Mouse (Mus musculus) G1E (cell line): Measurements from ENCODE around the gene Kank2. TPM values are rescaled to one million over a fixed set of nuclear protein-coding genes. Genes with fewer than 3 reads are reported as not detected.
"Not testable (repeated sequence)": the region's sequence is repeated elsewhere in the genome, so short reads cannot be mapped to it uniquely, and the experiment has no call there.

Experiments used
- ATAC-seq: 2 replicates; pipeline ENCODE4 v1.8.0; 2016; ENCODE audit warnings: mild to moderate bottlenecking; ENCODE audit not compliant: insufficient number of reproducible peaks, poor library complexity, low FRiP score, severe bottlenecking; ENCODE audit errors: extremely low read depth
- DNase-seq: peaks from one replicate; pipeline ENCODE4 v3.0.0; 2012; ENCODE audit warnings: low spot score
- H3K27me3 ChIP-seq: 2 replicates; pipeline ENCODE4 v1.6.1; 2012; ENCODE audit warnings: mild to moderate bottlenecking, low read length, inconsistent platforms; ENCODE audit not compliant: insufficient read depth
- H3K36me3 ChIP-seq: replicated peaks from 2 replicates; pipeline ENCODE3; 2012; ENCODE audit warnings: mild to moderate bottlenecking, inconsistent platforms
- H3K4me1 ChIP-seq: 2 replicates; pipeline ENCODE4 v1.6.1; 2012; ENCODE audit warnings: low read depth, low read length, inconsistent platforms, mixed read lengths; ENCODE audit not compliant: insufficient read depth
- H3K4me3 ChIP-seq: 2 replicates; pipeline ENCODE4 v1.5.1; 2012; ENCODE audit warnings: low read depth, mild to moderate bottlenecking, inconsistent platforms, low read length, moderate library complexity, mixed read lengths
- H3K9me3 ChIP-seq: replicated peaks from 2 replicates; pipeline ENCODE4 v1.6.1; 2012; ENCODE audit warnings: inconsistent platforms
- CTCF ChIP-seq: IDR thresholded peaks from 2 replicates; pipeline ENCODE4 v1.5.1; 2012; ENCODE audit warnings: low read depth, low read length, inconsistent platforms, mixed read lengths
- GATA1 ChIP-seq: IDR thresholded peaks from 2 replicates; pipeline ENCODE4 v1.6.1; 2012; ENCODE audit warnings: borderline replicate concordance, low read length, inconsistent platforms, mixed read lengths
- GATA2 ChIP-seq: IDR thresholded peaks from 2 replicates; pipeline ENCODE4 v1.6.1; 2012; ENCODE audit warnings: low read depth, low read length, inconsistent platforms, borderline replicate concordance
- POLR2AphosphoS5 ChIP-seq: IDR thresholded peaks from 2 replicates; pipeline ENCODE4 v1.6.1; 2012; ENCODE audit warnings: low read depth, low read length, inconsistent platforms; ENCODE audit not compliant: insufficient replicate concordance
- TAL1 ChIP-seq: conservative IDR thresholded peaks from 2 replicates; pipeline ENCODE4 v1.6.1; 2012; ENCODE audit warnings: low read depth, low read length, inconsistent platforms, mixed read lengths
- polyA plus RNA-seq: library from polyadenylated mRNA; stranded (reverse); fragments of >175 nt; gene quantifications from 2 replicates; pipeline ENCODE4 v1.2.3, GENCODE M21; 2012
- total RNA-seq, 2 experiments: library from RNA; stranded (forward) in 1 of 2; stranded (reverse) in 1 of 2; fragments of 200-1000 nt in 1 of 2; fragments of >200 nt in 1 of 2; fragmentation: Nextera tagmentation in 1 of 2; gene quantifications; 2 replicates each; pipeline ENCODE4 v1.2.3; 2014 to 2017

Kank2 gene
- total and polyA plus RNA-seq, 3 experiments: under 0.01 TPM; not detected in 2

GRCm38 (mm10) chr9:21781657-21782468 is 16.7 kb downstream of the Kank2 start:
- Histone ChIP-seq H3K27me3 (peaks cover 27% of the 10 kb centered on the region), H3K36me3 (no peaks in the 10 kb centered on the region), H3K4me1 (peaks cover 3% of the 10 kb centered on the region), H3K4me3 (no peak overlapping the region), H3K9me3 (no peaks in the 10 kb centered on the region)
- no peak for DNase-seq
- TF ChIP-seq CTCF (no peak), TAL1 (no peak)
- ATAC-seq: no peak

DNA sequence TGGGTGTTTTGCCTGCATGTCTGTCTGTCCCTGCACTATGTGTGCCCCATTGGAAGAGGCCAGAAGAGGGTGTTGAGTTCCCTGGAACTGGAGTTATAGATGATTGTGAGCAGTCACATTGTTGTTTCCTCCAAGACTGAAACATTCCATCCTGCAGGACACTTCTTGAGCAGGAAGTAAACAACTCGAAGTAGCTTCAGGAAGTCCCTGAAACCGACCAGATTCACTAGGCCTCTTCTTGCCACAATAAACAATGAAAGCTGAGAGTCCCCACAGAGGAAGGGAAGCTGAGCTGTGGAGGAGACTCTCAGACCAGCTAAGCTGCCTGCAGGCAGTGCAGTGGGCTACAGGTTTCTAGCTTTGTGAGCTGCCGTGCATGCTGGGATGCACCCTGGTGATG is 20.8 kb downstream of the Kank2 start:
- ATAC-seq (no peak), DNase-seq (no peak)
- H3K4me1 ChIP-seq: peaks cover 3% of the 10 kb centered on the region
- no peaks in the 10 kb centered on the region for H3K9me3 ChIP-seq
- no peak overlapping the region for H3K4me3 ChIP-seq
- peaks cover 32% of the 10 kb centered on the region for H3K27me3 ChIP-seq
- TF ChIP-seq TAL1: no peak
- TF ChIP-seq CTCF: no peak
- TF ChIP-seq GATA2: no peak
- no peak for TF ChIP-seq GATA1
- no peak for TF ChIP-seq POLR2AphosphoS5
- H3K36me3 ChIP-seq: no peaks in the 10 kb centered on the region

DNA sequence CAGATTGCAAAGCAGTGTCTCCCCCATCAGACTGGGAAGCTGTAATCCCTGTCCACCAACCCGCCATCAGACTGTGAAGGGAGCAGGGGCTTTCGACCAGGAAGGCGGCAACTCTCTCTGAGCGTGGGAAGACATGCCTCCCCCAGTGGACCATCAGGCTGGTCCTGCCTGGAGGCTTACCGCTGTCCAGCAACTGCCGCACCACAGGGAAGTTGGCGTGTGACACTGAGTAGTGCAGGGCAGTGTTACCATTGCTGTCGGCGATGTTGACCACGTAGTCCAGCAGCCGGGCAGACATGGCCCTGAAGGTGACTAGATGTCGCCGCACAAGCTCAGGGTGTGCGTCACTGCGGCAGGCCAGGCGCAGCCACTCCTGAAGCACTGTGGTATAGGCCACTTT is 24.2 kb downstream of the Kank2 start:
- no peaks in the 10 kb centered on the region for H3K9me3 ChIP-seq
- H3K4me3 ChIP-seq: no peak overlapping the region
- no peak for TF ChIP-seq GATA1
- TF ChIP-seq CTCF: no peak
- TF ChIP-seq GATA2: no peak
- no peak for TF ChIP-seq POLR2AphosphoS5
- TF ChIP-seq TAL1: no peak
- no peak for ATAC-seq
- peaks cover 3% of the 10 kb centered on the region for H3K4me1 ChIP-seq
- H3K36me3 ChIP-seq: no peaks in the 10 kb centered on the region
- peaks cover 32% of the 10 kb centered on the region for H3K27me3 ChIP-seq
- no peak for DNase-seq

DNA sequence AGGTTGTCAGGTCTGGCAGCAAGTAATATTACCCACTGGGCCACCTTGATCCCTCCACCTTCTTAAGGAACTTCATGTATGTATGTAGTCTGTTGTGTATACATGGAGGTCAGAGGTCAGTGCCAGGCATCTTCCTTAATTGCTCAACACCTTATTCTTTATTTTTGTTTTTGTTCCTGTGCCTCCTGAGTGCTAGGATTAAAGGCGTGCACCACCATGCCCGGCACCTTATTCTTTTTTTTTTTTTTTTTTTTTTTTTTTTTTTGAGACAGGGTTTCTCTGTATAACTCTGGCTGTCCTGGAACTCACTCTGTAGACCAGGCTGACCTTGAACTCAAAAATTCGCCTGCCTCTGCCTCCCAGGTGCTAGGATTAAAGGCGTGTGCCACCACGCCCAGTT is 25.1 kb downstream of the Kank2 start:
- not testable (repeated sequence) for DNase-seq, H3K9me3 ChIP-seq, H3K4me1 ChIP-seq, ATAC-seq, H3K4me3 ChIP-seq, H3K36me3 ChIP-seq
- H3K27me3 ChIP-seq: peaks cover 36% of the 10 kb centered on the region

DNA sequence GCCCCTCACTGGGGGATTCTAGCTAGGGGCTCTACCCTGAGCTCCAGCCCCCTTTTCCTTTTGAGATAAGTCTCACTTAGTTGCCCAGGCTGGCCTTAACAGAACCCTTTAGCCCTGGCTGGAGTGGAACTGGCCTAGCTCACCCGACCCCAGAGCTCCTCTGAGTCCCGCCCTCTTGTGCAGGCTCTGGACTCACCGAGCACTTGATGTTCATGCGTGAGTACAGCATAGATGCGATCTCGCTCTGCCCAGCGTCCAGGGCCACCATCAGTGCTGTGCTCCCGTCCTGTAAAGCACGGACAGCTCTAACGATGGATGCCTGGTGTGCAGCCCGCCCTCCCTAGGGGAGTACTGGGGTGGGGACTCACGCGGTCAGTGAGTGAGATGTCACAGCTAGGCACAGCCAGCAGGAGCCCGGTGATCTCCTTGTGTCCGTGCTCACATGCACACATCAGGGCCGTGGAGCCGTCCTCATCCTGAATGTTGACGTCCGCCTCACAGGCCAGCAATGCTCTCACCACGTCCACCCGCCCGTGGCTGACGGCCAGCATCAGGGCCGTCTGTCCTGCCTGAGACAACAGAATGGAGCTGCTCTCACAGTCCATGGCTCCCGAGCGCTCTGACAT is 28.9 kb downstream of the Kank2 start:
- TF ChIP-seq GATA2 (no peak), TAL1 (no peak), GATA1 (no peak), POLR2AphosphoS5 (no peak), CTCF (no peak)
- no peak overlapping the region for H3K4me3 ChIP-seq
- H3K36me3 ChIP-seq: no peaks in the 10 kb centered on the region
- H3K27me3 ChIP-seq: peaks cover 45% of the 10 kb centered on the region
- no peak for DNase-seq
- no peaks in the 10 kb centered on the region for H3K9me3 ChIP-seq
- no peak for ATAC-seq
- H3K4me1 ChIP-seq: peaks cover 4% of the 10 kb centered on the region

DNA sequence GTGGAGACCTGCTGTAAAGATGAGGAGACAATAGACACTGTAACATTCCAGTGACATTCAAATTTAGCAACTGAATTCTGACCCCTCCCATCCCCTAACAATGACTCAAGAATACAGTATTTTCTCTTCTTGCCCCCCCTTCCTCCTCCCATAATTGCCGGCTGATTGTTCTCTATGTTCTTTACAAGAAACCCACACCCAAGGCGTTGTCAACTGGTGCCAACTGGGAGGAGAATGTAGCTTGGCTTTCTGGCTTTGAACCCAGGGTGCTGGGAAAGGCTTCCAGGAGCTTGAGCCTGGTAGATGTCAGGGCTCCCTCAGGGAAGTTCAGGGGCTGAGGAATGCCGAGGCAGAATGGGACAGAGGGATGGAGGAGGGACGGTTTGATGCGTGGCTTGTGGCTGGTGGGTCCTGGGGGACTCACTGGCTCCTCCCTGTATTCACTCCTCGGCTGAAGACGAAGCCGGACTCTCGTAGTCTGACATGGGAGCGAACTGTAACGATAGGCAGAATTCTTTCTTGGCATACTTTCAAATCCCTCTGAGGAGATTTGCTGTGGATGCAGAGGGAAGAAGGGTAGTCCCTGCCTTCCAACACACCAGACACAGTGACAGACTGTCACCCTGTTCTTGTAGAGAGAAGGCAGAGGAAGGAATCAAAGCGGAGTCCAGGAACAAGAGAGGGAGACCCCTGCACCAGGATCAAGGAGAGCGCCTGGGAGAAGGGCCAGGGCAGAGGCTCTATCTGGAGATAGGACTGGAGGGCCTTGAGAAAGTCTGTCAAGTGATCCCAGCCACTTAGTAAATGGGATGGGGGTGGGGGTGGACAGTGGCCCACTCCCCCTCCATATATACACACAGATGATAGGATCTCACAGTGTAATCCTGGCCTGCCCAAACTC is 29.8 kb downstream of the Kank2 start:
- no peak overlapping the region for H3K4me3 ChIP-seq
- no peaks in the 10 kb centered on the region for H3K36me3 ChIP-seq
- peaks cover 7% of the 10 kb centered on the region for H3K4me1 ChIP-seq
- ATAC-seq (no peak), DNase-seq (no peak)
- H3K27me3 ChIP-seq: peaks cover 40% of the 10 kb centered on the region
- TF ChIP-seq CTCF (no peak), GATA2 (no peak), TAL1 (no peak), POLR2AphosphoS5 (no peak)
- no peaks in the 10 kb centered on the region for H3K9me3 ChIP-seq
